Mouse (Mus musculus): Measurements from ENCODE around the gene Borcs7. TPM values are rescaled to one million over a fixed set of nuclear protein-coding genes. Genes with fewer than 3 reads are reported as not detected.

Gene Borcs7
- total RNA-seq, 2 experiments from 2014 or later, result 16.7 to 20.1 TPM

DNA sequence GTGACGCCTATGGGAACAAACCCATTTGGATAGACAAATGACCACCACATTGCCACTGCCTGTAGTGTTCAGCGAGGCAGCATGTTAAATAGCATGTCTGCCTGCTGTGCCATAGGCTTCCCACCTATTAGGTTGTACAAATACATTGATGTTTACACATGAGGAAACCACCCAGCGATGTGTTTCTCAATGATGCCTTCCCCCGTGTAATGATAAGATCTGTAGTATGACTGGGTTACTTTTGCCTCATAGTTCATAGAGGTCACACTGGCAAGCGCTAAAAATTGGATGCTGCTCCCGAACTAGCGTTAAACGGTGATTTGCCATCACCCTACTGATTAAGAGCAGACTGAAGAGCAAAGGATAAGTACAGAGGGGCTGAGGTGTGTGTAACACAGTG is 27.5 kb upstream of the Borcs7 start:
- DNase-seq (ENCODE audit: low spot score in 2 of 2), result no peak

DNA sequence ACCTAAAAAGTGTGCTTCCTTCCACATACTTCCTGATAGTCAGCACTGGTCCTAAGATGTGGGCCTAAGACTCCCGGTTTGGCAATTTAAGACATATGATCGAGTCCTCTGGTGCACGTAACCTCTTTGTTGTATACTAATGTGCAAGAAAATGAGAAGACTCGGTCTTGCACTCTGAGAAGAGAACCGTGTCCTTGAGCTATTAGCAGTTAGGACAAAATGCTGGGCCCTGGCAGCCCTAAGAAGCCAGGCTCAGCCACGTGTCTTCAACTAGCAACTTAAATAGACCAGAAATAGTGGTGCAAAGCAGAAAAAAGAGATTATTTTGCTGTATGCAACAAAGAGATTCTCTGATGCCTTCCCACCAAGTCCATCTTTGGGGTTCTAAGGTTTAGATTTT is 26.9 kb upstream of the Borcs7 start:
- DNase-seq (ENCODE audit: low spot score in 2 of 2), result no peak

DNA sequence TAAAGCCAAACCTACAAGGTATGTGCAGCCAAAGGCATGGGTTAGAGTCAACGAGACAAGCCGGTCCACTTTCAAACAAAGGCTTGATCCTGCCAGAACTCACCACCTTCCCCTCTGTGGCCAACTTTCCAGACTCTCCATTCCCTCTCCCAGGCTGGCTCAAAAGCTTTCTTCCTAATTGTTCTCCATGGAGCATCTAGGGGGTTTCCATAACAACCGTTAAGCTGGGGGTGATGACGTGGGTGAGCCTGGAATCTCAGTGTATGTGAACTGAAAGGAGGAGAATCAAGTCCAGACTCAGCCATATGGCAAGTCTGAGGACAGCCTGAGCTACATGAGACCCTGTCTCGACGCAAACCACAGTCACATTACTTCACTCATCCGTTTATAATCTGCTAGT is 24.2 kb upstream of the Borcs7 start:
- DNase-seq (ENCODE audit: low spot score in 2 of 2), result no peak

DNA sequence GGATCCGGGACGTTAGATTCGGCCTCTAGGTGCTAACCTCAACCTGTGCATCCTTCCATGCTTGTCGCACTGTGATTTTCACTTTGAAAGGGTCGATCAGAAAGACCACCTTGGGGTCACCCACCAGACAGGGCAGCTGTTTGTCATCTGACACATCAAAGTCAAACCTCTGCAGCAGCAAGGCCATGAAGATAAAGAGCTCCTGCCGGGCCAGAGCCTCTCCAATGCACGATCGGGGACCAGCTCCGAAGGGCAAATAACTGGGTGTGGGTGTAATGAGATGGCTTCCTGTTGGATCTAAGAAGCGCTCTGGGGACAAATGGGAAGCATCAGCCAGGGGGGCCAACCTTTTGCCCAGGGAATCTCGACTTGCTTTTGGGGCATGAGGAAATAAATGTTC is 22.4 kb upstream of the Borcs7 start:
- DNase-seq (ENCODE audit: low spot score in 2 of 2), result no peak

DNA sequence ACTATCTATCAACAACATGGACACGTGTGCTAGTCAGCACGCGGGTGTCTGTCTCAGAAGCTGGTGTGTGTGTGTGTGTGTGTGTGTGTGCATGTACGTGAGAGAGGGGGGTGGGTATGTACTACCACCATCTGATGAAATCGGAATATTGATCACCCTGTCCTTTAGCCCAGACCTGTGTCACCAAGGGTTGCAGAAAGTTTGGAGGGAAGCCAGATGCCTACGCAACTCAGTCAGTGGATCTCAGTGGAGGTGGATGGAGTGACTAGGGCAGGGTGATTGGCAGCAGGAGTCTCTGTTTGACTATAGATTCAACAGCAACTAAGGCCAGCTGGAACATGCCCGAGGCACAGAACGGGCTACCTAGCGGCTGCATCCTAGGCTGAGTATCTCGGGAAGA is 21.4 kb upstream of the Borcs7 start:
- no peak for DNase-seq (ENCODE audit: low spot score in 2 of 2)

DNA sequence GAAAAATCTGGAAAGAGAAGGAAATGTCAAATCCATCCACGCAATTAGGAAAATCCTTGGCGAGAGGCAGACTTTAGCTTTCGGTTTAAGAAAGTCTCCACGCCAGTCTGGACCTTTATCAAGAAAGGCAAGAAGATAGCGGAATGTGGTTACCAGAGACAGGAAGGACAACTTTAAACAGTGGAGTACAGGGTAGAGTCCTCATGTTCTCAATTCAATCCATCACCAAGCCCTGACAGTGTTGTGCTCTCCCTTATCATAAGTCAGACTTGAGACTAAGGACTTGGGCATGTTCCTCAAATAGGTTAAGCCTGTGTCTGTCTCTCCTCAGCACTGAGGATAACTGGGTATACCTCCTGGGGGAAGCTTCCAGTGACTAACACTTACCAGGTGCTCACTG is 19.9 kb upstream of the Borcs7 start:
- no peak for DNase-seq (ENCODE audit: low spot score in 2 of 2)

DNA sequence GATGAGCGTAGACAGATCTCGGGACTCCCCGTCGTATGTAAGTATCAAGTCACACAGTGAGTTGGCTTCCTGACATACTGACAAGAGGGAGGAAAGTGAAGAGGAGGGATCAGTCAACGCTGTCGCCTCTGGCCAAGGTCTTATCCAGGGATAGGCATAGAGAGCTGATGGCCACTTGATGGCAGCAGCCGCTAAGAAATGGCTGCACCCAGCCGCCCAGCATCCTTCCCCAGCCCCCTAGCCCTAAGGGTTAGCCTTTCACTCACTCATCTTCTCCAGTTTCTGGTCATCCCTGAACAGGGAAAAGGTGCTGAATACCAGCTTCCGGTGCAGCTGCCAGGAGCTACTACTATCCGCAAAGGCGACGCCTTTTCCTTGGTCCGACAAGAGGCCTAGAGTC is 19.0 kb upstream of the Borcs7 start:
- peak; percentile 69 to 77 for DNase-seq (ENCODE audit: low spot score in 2 of 2)

DNA sequence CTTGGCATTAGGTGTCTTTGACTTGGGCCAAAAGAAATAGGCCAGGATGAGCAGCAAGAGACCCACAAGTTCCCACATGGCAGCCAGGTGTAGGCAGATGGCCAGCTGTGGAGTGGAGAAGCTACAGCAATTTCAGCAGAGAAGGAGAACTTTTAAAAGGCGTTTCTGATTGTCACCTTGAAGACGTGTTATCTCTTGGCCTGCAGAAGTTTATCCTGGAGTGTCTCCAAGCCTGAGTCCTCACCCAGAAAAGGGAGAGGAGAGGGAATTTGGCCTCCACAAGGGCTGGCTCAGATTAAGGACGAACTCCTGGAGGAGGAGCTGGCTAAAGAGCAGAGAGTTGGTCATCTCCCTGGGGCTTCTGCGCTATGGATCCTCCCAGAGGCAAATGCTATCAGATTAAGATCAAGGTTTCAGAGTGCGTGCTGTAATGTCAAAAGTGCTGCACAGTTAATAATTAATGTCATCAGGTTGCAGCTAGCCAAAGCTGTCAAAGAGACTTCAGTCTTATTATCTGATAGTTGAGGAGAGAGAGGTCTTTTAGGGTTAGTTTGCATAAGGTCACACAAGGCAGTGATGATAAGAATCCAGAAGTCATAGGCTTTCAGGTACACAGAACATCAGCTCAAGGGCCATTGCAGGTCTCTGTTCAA is 16.8 kb upstream of the Borcs7 start, which contains the start of gene Cyp17a1:
Gene Cyp17a1, minus strand, starts transcription at position 407 of the 653 bp plus-strand sequence.
- DNase-seq (ENCODE audit: low spot score in 2 of 2), result no peak

DNA sequence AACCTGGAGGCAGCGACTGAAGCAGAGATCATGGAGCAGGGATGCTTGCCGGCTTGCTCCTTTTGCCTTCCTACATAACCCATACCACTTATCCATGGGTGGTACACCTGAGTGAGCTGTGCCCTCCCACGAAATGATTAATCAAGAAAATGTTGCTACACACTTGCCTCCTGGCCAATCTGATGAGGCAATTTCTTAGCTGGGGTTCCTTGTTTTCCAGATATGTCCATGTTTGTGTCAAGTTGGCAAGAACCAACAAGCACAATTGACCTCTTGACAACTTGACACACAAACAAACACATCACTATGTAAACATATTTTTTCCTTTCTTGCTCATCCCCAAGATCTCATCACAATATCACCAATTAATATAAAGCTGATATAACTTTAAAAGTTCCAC is 14.1 kb upstream of the Borcs7 start:
- DNase-seq (ENCODE audit: low spot score in 2 of 2), result no peak

DNA sequence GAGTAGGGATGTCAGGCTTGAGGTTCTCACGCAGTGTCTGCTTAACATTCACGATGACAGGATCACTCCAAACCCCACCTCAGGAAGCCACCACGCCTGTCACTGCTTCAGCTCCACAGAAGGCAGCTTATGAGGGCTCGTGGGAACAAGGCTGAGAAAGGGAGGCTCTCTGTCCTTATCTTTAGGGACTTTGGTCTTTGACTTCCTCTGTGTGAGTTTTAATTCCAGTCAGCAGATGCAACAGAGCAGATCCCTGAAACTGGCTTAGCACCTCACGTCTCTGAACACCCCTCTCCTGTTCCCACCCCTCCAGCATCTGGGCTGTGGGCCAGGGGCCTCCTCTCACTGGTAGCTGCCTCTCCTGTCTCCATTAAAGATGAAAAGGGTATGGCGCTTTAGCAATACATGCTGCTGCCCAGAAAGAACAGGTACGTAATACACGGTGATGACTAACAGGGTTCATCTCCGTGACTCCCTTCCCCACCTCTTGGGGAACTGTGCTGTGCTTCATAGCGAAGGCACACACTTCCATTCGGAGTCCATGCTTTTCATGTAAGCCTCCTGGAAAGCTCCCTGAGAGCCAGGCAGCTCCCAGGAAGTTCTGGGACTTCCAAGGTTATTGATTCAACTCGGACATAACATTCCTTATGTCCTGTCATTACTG is 9.9 kb upstream of the Borcs7 start:
- DNase-seq (ENCODE audit: low spot score in 2 of 2), result no peak

DNA sequence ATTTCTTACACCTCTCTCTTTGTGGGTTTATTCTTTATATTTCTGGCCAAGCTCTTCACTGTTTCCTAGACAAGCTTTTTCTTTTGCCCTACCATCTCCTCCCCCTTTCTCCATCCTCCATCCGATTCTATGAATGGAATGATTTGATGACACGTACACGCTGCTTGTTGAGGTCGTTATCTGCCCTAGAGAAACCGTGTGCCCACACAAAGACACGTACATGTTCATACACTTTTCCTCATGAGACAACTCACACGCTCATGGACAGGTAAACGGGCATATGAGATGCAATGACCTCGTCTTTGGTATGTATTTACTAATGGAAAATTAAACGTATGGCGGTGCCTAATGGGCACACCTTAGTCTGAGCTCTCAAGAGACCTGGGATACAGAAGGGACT is 681 bp downstream of the Borcs7 start:
- no peak for DNase-seq (ENCODE audit: low spot score in 2 of 2)

DNA sequence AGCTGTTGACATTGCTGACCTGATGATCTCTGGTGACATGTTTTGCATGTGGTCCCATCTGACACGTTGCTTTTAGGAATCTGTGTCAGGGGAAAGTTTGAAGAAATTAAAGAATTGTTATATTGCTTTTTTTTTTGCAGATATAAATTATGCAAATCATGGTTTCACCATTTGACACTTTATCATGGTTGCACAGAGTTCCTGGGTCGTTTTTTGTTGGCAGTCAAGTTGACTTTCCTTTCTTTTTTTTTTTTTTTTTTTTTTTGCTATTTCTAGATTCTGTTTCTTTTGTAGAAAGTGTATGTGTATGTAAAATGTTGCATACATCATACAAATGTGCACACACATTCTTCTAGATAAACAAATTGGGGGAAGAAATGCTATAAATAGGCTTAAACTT is 1.4 kb downstream of the Borcs7 start:
- no peak for DNase-seq (ENCODE audit: low spot score in 2 of 2)

DNA sequence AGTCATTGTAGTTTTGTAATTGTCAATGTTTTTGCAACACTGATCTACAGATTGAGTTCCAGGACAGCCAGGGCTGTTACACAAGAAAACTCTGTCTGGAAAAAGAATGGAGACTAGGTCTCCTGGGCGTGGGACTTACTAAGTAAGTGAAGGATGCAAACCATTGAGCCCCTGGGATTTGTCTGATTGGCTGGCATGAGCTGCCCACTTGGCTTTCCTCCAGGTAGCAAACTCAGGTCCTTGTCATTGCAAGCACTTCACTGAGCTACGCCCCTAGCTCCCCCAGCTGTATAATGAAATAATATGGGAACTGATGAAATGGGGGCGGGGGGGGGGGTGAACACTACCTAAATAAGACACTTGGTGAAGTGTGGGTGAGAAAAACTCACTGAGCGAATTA is 3.4 kb downstream of the Borcs7 start:
- DNase-seq (ENCODE audit: low spot score in 2 of 2), result no peak

DNA sequence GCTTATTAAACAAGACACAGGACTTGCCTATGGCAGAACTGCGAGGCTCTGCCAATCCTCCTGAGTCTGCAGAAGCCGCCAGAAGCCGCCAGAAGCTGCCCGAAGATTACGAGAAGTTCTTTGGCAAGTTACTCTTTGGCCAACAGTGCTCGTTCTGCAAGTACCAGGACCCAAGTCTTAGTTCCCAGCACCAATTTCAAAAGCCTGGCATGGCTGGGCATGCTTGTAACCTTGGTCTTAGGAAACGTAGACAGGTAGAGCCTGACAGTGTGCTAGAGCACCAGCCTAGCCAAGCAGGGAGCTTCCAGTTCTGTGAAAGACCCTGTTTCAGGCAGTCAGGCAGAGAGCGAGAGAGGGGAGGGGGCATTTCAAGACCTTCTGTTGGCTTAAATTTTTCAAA is 6.8 kb downstream of the Borcs7 start:
- no peak for DNase-seq (ENCODE audit: low spot score in 2 of 2)

DNA sequence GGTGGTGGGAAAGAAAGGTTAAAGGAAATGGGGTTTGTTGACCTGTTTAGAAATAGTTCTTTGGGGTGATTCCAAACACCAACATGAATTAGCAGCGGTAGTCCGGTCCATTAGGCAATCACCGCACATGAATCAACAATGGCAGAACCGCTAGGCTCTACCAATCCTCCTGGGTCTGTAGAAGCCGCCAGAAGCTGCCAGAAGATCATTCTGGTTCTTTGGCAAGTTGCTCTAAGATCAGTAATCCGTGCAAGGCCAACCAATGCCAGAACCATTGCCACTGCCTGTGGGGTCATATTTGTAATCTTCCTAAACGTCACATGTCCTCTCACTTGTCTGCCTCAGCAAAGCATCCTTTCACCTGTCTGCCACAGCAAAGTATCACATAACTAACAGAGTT is 7.2 kb downstream of the Borcs7 start:
- DNase-seq (ENCODE audit: low spot score in 2 of 2), result no peak

DNA sequence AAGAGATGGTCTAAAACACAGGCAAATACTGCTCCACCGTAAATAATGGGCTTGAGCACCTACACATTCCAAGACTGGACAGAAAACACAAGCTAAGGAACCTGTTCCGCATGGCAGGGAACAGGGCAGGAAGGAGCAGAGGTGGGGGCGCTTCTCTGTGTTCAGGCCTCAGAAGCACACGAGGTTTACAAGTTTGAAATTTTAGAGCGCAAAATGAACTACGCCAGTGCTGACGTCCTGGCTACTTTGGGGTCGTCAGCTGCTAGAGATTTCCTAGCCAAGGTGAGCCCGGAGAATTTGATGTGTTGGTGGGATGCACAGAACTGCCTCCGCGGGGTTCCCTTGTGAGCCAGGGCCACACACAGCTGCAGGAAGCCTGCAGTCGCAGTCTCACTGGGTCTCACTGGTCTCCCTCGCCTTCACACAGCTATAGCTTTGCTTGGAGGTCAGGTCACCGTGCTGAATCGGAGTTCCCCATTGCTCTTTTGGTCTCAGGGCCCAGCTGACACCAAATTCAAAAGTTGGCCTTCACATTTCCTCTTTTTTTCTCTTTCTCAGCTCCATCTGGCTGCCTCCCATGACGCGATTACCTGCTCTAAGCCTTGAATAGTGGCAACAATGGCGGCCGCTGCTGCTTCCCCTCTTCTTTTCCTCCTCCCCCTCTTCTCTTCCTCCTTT is 8.3 kb downstream of the Borcs7 start:
- DNase-seq (ENCODE audit: low spot score in 2 of 2), result no peak

DNA sequence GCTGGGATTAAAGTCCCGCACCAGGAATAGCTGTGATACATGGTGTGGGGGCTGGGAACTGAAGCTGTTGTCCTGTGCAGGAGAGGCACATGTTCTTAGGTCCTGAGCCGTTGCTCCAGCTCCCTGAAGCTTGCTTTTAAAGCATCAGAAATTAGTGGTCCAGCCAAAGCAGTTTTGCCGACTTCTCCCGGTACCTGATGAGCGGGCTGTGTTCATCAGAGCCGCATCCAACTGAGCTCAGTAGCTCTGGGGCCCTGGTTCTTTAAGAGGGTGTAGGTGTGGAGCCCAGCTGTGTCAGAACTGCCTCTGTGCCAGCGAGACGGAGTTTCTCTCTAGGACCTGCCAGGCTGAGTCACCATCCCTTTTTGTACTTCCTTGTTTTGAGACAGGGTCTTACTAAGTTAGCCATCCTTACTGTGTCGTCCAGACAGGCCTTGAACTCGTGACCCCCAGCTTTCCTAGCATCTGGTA is 9.3 kb downstream of the Borcs7 start:
- no peak for DNase-seq (ENCODE audit: low spot score in 2 of 2)

DNA sequence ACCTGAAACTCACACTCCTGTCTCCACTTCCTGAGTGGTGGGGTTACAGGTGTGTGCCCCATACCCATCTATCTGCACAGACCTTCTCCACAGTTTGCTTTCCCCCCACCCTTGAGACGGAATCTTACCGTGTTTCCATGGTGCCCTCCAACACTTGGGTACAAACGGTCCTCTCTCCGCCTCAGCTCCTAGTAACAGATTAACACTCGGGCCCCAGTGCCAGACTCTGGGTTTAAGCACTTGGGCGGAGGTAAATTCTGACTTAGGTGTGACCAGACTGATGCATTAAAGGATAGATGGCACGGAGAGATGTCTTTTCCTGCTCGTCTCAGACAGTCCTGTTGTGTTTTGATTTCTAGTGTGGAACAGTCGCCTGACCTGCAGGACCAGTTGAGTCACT is 11.4 kb downstream of the Borcs7 start:
- DNase-seq (ENCODE audit: low spot score in 2 of 2), result no peak

DNA sequence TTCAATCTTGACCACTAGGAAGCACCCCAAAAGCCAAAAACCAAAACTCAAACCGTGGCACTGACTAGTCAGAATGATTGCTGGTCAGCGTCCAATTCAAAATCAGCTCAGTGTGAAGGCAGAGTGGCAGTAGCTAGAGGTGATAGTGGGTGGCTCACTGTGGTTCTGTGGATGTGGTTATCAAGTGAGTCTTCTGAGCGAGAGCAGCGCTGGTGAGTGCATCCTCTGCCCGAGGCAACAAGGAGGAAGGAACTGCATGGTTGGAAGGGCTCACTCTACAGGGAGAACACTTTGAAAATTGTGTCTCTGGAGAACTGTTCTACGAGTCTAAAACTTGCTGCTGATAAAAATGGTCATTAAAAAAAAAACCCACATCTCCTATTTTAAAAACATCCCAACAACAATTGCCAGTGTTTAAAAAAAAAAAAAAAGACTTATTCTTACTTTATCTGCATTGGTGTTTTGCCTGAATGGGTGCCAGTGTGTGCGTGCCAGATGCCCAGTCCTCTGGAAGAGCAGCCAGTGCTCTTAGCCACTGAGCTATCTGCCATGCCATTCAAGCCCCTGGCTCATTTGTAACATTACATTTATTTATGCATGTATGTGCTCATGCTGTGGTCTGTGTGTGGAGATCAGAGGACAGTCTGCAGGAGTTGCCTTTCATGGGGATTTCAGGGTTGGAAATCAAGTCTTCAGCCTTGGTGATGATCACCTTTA is 16.2 kb downstream of the Borcs7 start:
- DNase-seq (ENCODE audit: low spot score in 2 of 2), result no peak

DNA sequence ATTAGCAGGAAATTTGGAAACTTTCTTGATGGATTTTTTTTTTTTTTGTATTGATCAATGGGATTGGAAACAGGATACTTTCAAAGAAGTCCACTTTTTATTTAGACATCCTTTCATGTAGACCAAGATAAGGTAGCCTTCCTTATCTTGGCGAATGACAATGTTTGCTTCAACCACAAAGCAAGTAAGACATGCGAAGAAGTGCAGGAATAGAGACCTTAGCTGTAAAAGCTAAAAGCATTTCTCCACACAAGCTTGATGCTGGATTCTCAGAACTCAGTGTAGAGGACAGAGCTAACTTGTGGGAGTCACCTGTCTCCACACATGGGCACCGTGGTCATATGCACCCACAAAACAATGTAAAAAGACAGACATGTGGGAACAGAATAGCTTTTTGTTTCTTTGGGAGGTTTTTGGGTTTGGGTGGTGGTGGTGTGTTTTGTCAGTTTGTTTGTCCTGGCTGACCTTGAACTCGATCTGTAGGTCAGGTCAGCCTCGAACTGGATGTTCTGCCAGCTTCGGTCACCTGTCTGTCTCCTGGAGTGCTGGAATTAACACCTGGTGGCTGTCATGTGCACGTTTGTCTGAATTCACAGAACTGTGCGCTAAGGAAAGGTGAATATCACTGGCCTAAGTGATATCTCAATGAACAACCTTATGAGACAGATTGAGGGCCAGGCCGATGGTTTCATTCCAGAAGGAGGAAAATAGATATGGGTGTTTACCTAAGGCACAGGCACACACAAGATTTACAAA is 17.0 kb downstream of the Borcs7 start:
- DNase-seq (ENCODE audit: low spot score in 2 of 2), result no peak

Data from layer of hippocampus, postnatal 10 days (tissue).